Mouse (Mus musculus): ENCODE results near the gene Cpt2.
A peak's percentile ranks its signal among the peaks of the same experiment; 100 is the strongest.

Cpt2 gene

DNA sequence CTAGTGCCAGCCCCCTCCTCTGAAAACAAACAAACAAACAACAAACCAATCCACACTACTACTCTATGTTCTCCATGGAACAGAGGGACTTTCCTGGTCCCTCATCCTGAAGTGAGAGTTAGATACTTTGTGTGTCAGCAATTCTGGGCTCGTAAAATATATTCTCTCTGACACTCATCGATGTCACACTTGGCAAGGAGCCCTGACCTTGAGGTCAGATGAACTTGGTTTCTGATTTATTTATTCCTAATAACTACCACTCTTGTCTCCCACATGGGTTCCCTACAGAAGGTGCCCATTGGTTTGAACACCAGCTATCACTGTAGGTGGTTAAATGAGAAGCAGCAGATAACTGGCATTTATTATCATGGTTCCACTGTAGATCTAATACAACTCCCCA is 3.1 kb downstream of the Cpt2 start:
- no peak for DNase-seq

DNA sequence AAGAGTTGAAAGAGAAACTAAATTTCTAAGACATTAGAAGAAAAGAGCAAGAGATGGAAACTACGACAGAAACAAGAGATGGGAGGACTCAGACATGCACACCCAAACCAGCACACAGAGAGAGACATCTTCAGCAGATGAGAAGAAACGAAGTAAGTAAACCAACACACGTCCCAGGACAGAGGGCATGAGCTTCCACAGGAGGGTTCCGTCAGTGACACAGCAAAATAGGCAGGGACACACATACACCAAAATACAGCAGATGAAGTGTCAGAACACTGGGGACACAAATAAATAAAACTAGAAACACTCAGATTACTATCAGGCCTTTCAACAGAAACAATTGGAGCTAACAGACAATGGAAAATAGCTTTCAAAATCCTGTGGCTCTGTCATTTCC is 13.4 kb downstream of the Cpt2 start:
- DNase-seq: no peak

DNA sequence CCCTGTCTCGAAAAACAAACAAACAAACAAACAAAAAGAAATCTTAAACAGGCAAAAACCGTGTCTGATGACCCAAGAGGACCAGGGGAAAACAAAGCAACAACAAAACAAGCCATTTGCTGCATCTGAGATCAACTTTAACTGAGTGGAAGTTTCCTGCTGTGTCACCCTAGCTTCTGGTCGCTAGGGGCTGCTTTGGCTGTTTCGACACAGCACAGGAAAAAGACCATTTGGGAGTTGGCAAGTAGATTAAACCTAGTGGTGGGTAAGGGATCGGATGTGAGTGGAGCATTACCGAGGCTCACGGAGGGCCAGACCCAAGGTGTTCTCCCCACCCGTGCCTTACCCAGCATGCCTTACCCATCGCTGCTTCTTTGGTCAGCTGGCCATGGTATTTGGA is 16.8 kb downstream of the Cpt2 start:
- DNase-seq: no peak

DNA sequence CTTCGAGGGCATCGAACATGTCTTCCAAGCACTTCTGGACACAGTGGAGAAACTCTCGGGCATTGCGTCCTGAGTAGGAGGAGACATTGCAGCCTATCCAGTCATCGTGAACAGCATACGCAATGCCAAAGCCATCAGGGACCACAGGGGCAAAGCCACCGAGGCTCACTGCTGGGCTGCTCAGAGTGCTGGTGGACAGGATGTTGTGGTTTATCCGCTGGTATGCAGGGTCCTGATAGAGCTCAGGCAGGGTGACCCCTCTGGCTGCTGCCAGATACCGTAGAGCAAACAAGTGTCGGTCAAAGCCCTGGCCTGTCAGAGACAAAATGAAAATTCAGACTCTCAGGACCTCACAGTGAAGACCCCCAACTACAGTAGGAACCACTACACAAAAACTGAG is 19.2 kb downstream of the Cpt2 start:
- peak; percentile 33 for DNase-seq

DNA sequence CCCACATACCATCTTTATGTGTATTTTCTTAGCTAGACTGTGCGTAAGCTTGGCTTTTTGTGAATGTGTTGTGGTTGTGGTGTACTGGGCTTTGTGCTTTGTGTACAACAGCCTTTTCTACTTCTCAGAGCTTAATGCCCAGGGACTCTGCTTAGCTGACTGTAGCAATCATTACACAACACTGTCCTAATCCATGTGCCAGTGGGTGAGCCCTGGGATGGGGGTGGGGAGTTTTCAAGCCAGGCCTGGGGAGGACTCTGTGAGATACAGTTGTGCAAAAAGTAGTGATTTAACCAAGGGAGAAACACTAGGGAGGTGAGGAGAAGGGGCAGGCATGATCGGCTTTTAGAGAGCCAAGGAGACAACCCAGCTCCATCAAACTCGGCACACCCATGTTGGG is 23.2 kb downstream of the Cpt2 start:
- DNase-seq: peak; percentile 27

DNA sequence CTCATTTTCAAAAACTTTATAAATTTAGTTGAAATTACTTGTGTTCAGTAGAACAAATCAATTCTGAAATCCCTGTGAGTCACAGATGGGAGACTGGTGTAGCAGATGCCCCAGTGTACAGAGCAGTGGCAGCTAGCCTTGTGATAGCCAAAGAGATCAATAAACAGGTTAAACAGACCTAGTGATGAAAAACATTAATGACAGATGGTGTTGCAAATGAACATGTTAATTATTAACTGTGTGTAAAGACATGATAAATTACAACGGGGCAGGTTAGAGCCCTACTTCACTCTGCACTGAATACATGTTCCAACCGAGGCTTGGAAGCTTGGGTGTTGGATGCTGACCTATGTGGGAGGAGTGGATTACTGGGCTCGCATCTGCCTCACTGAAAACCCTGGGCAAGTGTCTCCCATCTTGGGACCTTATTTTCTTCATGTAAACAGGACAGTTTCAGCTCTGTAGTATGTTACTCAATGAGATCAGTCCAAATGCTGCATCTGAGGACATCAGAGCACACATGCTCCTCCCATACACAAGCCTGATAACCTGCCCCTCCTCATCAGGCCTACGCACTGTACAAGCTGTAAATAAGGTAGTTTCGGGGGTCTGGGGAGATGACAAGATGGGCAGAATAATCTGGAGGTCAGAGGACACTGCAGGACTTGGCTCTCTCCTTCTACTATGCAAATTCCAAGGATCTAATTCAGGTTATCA is 24.0 kb downstream of the Cpt2 start:
- DNase-seq: no peak

DNA sequence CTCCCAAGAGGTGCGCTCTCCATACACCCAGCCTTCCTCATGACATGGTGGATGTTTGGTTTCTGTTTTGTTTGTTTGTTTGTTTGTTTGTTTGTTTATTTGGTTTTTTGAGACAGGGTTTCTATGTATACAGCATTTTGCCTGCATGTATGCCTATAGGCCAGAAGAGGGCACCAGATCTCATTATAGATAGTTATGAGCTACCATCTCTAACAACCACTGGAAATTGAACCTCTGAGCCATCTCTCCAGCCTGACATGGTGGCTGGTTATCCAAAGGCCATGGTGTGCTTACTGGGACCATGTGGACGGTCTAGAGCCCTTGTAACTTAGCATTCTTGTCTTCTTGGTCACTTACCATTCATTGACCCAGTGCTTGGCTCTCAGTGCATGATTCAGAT is 30.7 kb downstream of the Cpt2 start:
- DNase-seq: no peak

DNA sequence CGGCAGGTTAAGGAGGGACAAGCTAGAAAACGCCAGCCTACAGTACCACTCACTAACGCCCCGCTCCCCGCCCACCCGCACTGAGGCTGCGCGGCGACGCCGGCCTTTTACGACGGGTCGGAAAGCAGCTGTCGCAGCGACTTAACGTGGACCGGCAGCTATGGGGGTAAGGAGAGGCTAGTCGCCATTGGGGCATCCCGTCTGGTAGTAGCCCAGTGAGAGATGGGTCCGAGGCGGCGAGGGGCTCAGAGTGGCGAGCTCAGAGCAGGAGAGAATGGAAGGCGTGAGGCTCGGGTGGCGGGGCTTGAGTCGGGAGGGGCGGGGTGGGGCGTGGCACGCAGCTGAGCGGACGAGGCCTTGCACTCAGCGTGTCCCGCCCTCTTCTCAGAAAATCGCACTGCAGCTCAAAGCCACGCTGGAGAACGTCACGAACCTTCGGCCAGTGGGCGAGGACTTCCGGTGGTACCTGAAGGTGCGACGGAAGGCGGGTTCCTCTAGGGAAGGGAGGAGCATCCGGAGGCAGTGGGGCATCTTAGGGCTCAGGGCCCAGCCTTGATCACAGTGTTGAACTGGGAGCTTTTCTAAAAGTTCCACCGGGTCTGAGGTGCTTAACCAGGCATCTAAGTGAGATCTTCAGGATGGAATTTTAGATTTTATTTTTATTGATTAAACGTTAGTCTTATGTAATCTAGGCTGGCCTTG is 33.5 kb downstream of the Cpt2 start, which contains the start of gene 0610037L13Rik:
Gene 0610037L13Rik (plus strand): TSS at position 83 of the 702 bp plus-strand sequence.
- DNase-seq: peak; percentile 96

DNA sequence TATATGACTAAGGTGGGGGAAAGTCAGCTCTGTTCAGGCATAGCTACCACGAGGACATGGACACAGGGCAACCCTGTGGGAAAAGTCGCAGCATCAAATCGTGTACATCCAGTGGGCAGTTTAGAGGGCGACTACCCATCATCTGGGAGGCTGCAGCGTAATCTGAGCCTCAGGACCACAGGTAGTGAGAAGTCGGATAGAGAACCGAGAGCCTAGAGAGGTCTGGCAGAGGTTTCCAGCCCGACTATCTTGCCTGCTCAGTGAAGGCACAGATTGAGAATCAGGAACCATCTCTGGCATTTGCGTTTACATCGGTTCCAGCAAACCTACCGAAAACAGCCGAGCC is 34.1 kb downstream of the Cpt2 start:
- no peak for DNase-seq

DNA sequence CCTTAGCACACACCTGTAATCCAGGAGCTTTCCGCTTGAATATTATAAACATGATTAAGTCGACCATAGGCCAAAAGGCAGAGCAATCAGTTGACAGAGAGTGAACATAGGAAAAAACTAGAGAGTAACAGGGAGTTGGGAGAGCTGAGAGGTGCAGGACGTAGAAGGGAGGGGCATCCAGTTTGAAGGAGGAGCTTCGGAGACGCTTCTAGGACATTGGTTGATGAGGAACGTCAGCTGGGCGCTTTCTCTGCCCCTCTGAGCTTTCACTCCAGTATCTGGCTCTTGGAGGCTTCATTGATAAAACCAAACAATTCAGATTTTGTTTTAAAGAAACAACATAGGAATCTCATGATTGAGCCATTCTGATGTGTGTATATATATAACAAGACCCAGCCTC is 37.0 kb downstream of the Cpt2 start:
- DNase-seq: no peak

DNA sequence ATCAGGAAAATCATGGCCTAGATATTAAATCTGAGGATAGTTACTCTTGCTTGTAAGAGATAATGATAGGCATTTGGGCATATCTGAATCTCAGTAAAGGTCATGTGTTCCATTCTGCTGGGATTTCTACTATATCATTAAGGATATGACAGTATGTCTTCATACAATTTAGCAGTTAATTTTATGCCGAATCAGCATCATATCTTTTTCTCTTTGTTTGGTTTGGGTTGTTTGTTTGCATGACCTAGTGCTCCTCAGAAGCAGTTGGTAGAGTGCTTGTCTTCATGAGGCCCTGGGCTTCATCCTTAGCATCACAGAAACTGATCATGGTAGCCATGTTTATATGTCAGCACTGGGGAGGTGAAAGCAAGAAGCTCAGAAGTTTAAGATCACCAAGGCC is 41.8 kb downstream of the Cpt2 start:
- DNase-seq: no peak

DNA sequence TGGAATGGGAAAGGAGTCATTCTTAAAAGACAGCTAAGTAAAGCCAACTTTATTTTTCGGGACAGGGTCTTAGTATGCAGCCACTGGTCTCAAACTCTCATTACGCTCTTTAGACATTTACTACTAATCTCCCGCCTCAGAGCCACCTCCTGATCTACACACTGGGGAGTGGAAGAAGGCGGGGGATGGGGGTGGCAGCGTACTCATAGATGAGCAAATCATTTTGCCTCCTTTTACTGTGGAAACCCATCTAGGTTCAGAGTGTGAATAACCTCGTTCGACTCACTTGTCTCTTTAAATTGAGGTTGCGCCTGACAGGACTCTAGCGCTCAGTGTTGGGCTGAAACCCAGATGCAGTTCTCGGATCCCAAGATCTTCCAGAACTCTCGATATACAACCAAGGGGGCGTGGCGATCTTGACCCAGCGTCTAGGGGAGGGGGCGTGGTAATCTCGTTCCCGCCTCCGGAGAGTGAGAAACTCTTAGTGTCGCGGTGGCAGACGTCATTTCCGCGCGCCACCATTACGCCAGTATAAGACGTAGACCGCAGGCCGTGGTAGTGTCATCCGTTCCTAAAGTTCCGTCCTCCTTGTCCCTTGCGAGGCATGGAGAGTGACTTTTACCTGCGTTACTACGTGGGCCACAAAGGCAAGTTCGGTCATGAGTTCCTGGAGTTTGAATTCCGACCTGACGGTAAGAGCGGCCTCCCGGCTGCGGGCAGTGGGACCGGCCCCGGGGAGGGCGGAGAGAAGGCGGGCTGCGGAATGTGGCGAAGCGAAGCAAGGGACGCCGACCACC is 44.0 kb downstream of the Cpt2 start, which contains the start of gene Magoh:
Gene Magoh (plus strand): TSS at position 502 of the 797 bp plus-strand sequence.
- peak; percentile 97 for DNase-seq

DNA sequence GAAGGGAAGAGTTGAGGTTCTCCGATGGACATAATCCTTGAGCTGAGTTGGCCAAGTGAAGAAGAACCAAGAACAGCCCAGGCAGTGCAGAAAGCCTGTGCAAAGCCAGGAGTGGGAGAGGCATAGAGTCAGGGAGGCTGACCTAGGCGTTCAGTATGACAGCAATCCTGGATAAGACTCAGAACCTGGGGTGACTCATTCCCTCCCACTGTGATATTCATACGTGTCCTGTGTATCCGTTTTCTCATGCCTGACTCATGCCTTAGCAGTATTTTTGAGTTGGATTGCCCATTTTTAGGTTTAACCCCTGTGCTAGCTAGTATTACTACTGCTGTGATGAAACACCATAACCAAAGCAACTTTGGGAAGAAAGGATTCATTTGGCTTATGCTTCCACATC is 58.5 kb downstream of the Cpt2 start:
- no peak for DNase-seq

DNA sequence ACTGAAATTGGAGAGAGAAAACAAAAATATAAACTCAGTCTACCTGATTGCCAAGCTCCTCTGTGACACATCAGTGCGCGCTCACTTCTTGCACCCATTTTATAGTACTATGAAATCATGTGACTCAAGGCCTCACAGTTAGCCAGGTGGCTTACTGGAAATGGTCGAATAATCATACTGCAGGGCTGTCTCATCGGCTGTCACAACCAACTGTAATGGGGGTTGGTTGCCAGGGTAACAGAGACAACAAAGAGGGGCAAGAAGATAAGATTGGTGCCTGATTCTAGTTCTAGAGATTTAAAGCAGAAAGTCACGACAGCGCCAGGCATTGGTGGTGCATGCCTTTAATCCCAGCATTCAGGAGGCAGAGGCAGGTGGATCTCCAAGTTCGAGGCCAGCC is 64.4 kb downstream of the Cpt2 start:
- no peak for DNase-seq

DNA sequence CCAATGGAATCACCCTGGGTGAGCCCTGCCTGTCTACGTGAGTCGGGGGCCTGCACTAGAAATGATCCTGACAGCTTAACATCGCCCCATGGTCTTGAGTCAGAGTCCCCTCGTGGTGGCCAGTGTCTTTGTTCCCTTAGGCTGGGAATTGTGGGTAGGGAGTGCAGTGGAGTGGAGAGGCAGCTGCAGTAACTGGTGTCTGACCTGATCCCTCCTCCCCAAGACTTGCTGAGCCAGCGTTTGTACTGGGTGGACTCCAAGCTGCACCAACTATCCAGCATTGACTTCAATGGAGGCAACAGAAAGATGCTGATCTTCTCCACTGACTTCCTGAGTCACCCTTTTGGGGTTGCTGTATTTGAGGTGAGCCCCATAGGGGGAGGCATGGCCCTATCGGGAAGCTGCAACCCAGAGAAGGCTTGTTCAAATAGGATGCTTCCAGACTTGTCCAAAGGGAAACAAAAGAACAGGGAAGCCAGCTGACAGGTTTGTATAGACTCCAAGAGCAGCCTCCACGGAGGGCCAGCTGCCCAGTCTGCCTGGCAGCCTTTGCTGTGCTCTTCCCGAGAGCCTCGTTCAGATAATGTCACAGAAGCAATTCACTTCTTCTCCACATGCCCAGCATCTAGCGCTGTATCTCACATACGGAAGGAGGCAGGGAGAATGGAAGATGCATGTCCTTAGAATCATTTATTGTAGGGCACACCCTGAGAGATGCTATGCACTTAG is 66.3 kb downstream of the Cpt2 start:
- DNase-seq: no peak

Measured in liver (tissue).